Mouse (Mus musculus) heart, embryonic 15.5 days (tissue): Measurements from ENCODE around the gene Dnah11. TPM values are rescaled to one million over a fixed set of nuclear protein-coding genes. Genes with fewer than 3 reads are reported as not detected.
A peak's percentile ranks its signal among the peaks of the same experiment; 100 is the strongest.
"Not testable (repeated sequence)": the region's sequence is repeated elsewhere in the genome, so short reads cannot be mapped to it uniquely, and the experiment has no call there.

ENCODE experiments used
- ATAC-seq: fragments of 200-750 bp; cut with Nextera tagmentation; replicated peaks from 2 replicates; pipeline ENCODE4 v1.8.0; 2017; ENCODE audit warnings: low read depth, moderate TSS enrichment; ENCODE audit not compliant: insufficient number of reproducible peaks, insufficient read depth, low FRiP score
- H3K27ac ChIP-seq: fragments of 300-500 bp; sonication (generic); 2 replicates; pipeline ENCODE4 v1.5.1; 2015; ENCODE audit warnings: mild to moderate bottlenecking, inconsistent platforms
- H3K27me3 ChIP-seq: fragments of 300-500 bp; sonication (generic); 2 replicates; pipeline ENCODE4 v1.6.1; 2015; ENCODE audit warnings: inconsistent platforms
- H3K36me3 ChIP-seq: fragments of 300-500 bp; sonication (generic); 2 replicates; pipeline ENCODE4 v1.6.1; 2015; ENCODE audit warnings: mild to moderate bottlenecking, inconsistent platforms
- H3K4me1 ChIP-seq: fragments of 300-500 bp; sonication (generic); replicated peaks from 2 replicates; pipeline ENCODE4 v1.6.1; 2015; ENCODE audit warnings: inconsistent platforms
- H3K4me2 ChIP-seq: fragments of 300-500 bp; sonication (generic); 2 replicates; pipeline ENCODE4 v1.6.1; 2015; ENCODE audit warnings: inconsistent platforms, mild to moderate bottlenecking, moderate library complexity
- H3K4me3 ChIP-seq: fragments of 300-500 bp; sonication (generic); 2 replicates; pipeline ENCODE4 v1.5.1; 2015; ENCODE audit warnings: mild to moderate bottlenecking, inconsistent platforms
- H3K9ac ChIP-seq: fragments of 300-500 bp; sonication (generic); 2 replicates; pipeline ENCODE4 v1.6.1; 2015; ENCODE audit warnings: mild to moderate bottlenecking, inconsistent platforms
- H3K9me3 ChIP-seq: fragments of 300-500 bp; sonication (generic); replicated peaks from 2 replicates; pipeline ENCODE4 v1.6.1; 2016; ENCODE audit warnings: inconsistent platforms
- WGBS: fragments of 180-500 bp; shearing (Covaris S2); methylation state at CpG from one replicate; pipeline ENCODE4 v1.1.7; 2015; ENCODE audit warnings: mixed read lengths; 5-methylcytosine and 5-hydroxymethylcytosine counted together
- polyA plus RNA-seq: library from polyadenylated mRNA; unstranded; fragments of >200 nt; fragmentation: Nextera tagmentation; extraction: Ambion mirVana; gene quantifications from 2 replicates; pipeline ENCODE4 v1.2.1, GENCODE M21; 2015

Dnah11 gene
- polyA plus RNA-seq, 1 experiment from 2014 or later: 0.03 TPM

- Histone ChIP-seq H3K27ac (no peak overlapping the region), H3K9me3 (no peaks in the 10 kb centered on the region), H3K4me2 (no peak overlapping the region), H3K36me3 (no peaks in the 10 kb centered on the region), H3K4me1 (no peaks in the 10 kb centered on the region), H3K27me3 (no peaks in the 10 kb centered on the region), H3K9ac (no peak overlapping the region), H3K4me3 (no peak overlapping the region)
- no peak for ATAC-seq
- WGBS: 82% methylated on average over 8 of the region's 8 CpGs
Observed at GRCm38 (mm10) chr12:117903671-117904070, 295.2 kb downstream of the Dnah11 start.

- not testable (repeated sequence) for H3K4me3 ChIP-seq, H3K4me1 ChIP-seq, H3K9me3 ChIP-seq, ATAC-seq, H3K4me2 ChIP-seq, H3K9ac ChIP-seq, H3K36me3 ChIP-seq, H3K27ac ChIP-seq, H3K27me3 ChIP-seq
- WGBS: 63% methylated on average over 2 of the region's 4 CpGs
Observed at GRCm38 (mm10) chr12:117901352-117901751, 297.5 kb downstream of the Dnah11 start.

GRCm38 (mm10) chr12:117900798-117901197 is 298.0 kb downstream of the Dnah11 start:
- H3K9ac ChIP-seq, H3K4me3 ChIP-seq, H3K9me3 ChIP-seq, H3K27ac ChIP-seq, H3K36me3 ChIP-seq, ATAC-seq, H3K27me3 ChIP-seq, H3K4me1 ChIP-seq, H3K4me2 ChIP-seq: not testable (repeated sequence)
- 62% methylated on average over 1 of the region's 4 CpGs for WGBS

GRCm38 (mm10) chr12:117887422-117887821 is 311.4 kb downstream of the Dnah11 start:
- Histone ChIP-seq H3K4me2 (no peak overlapping the region), H3K27ac (no peak overlapping the region), H3K36me3 (no peaks in the 10 kb centered on the region), H3K9ac (no peak overlapping the region), H3K4me3 (no peak overlapping the region), H3K27me3 (no peaks in the 10 kb centered on the region), H3K9me3 (no peaks in the 10 kb centered on the region), H3K4me1 (no peaks in the 10 kb centered on the region)
- WGBS: 76% methylated on average over 3 of the region's 3 CpGs
- ATAC-seq: no peak

- Histone ChIP-seq H3K36me3 (no peaks in the 10 kb centered on the region), H3K4me3 (no peak overlapping the region), H3K4me2 (no peak overlapping the region), H3K27me3 (no peaks in the 10 kb centered on the region), H3K27ac (no peak overlapping the region), H3K9ac (no peak overlapping the region), H3K4me1 (no peaks in the 10 kb centered on the region), H3K9me3 (no peaks in the 10 kb centered on the region)
- WGBS: 85% methylated on average over 2 of the region's 2 CpGs
- ATAC-seq: no peak
Observed at GRCm38 (mm10) chr12:117884627-117885026, 314.2 kb downstream of the Dnah11 start.

GRCm38 (mm10) chr12:117878341-117878740 is 320.5 kb downstream of the Dnah11 start:
- 91% methylated on average over 13 of the region's 13 CpGs for WGBS
- no peak overlapping the region for H3K27ac ChIP-seq
- H3K27me3 ChIP-seq: no peaks in the 10 kb centered on the region
- H3K36me3 ChIP-seq: peaks cover 20% of the 10 kb centered on the region
- ATAC-seq: no peak
- H3K4me3 ChIP-seq: no peak overlapping the region
- no peaks in the 10 kb centered on the region for H3K9me3 ChIP-seq
- H3K9ac ChIP-seq: no peak overlapping the region
- H3K4me1 ChIP-seq: no peaks in the 10 kb centered on the region
- H3K4me2 ChIP-seq: no peak overlapping the region

GRCm38 (mm10) chr12:117872265-117872664 is 326.6 kb downstream of the Dnah11 start:
- no peak for ATAC-seq
- Histone ChIP-seq H3K27ac (no peak overlapping the region), H3K36me3 (peaks cover 26% of the 10 kb centered on the region), H3K9ac (no peak overlapping the region), H3K9me3 (no peaks in the 10 kb centered on the region), H3K4me1 (no peaks in the 10 kb centered on the region), H3K4me2 (no peak overlapping the region), H3K4me3 (no peak overlapping the region), H3K27me3 (no peaks in the 10 kb centered on the region)
- 70% methylated on average over 5 of the region's 5 CpGs for WGBS

- Histone ChIP-seq H3K27ac (peak overlapping the region; percentile 27), H3K9me3 (no peaks in the 10 kb centered on the region), H3K9ac (no peak overlapping the region), H3K27me3 (no peaks in the 10 kb centered on the region), H3K4me1 (no peaks in the 10 kb centered on the region), H3K4me3 (no peak overlapping the region), H3K36me3 (peaks cover 11% of the 10 kb centered on the region; the same call in 1 of the 2 replicates), H3K4me2 (no peak overlapping the region)
- 76% methylated on average over 4 of the region's 4 CpGs for WGBS
- no peak for ATAC-seq
Observed at GRCm38 (mm10) chr12:117867708-117868564, 330.9 kb downstream of the Dnah11 start.

GRCm38 (mm10) chr12:117862655-117863054 is 336.2 kb downstream of the Dnah11 start:
- Histone ChIP-seq H3K4me2 (no peak overlapping the region), H3K4me3 (no peak overlapping the region), H3K27me3 (no peaks in the 10 kb centered on the region), H3K36me3 (no peaks in the 10 kb centered on the region), H3K9me3 (no peaks in the 10 kb centered on the region), H3K4me1 (no peaks in the 10 kb centered on the region), H3K27ac (no peak overlapping the region), H3K9ac (no peak overlapping the region)
- no peak for ATAC-seq
- 51% methylated on average over 5 of the region's 5 CpGs for WGBS

- no peaks in the 10 kb centered on the region for H3K36me3 ChIP-seq
- H3K4me2 ChIP-seq: no peak overlapping the region
- no peak for ATAC-seq
- no peaks in the 10 kb centered on the region for H3K27me3 ChIP-seq
- H3K9ac ChIP-seq: no peak overlapping the region
- 72% methylated on average over 3 of the region's 3 CpGs for WGBS
- no peaks in the 10 kb centered on the region for H3K9me3 ChIP-seq
- no peak overlapping the region for H3K4me3 ChIP-seq
- H3K4me1 ChIP-seq: no peaks in the 10 kb centered on the region
- H3K27ac ChIP-seq: no peak overlapping the region
Observed at GRCm38 (mm10) chr12:117861249-117861648, 337.6 kb downstream of the Dnah11 start.

GRCm38 (mm10) chr12:117860840-117861239 is 338.0 kb downstream of the Dnah11 start:
- 76% methylated on average over 7 of the region's 7 CpGs for WGBS
- Histone ChIP-seq H3K4me2 (no peak overlapping the region), H3K27me3 (no peaks in the 10 kb centered on the region)

GRCm38 (mm10) chr12:117857884-117858283 is 341.0 kb downstream of the Dnah11 start:
- Histone ChIP-seq H3K9me3 (no peaks in the 10 kb centered on the region), H3K4me3 (no peak overlapping the region), H3K27me3 (no peaks in the 10 kb centered on the region), H3K4me1 (no peaks in the 10 kb centered on the region), H3K36me3 (no peaks in the 10 kb centered on the region), H3K9ac (no peak overlapping the region), H3K27ac (no peak overlapping the region), H3K4me2 (no peak overlapping the region)
- ATAC-seq: no peak
- 86% methylated on average over 6 of the region's 6 CpGs for WGBS

More at GRCm38 (mm10) chr12:117860840-117861239, 338.0 kb downstream of the Dnah11 start:
- no peak for ATAC-seq
- Histone ChIP-seq H3K36me3 (no peaks in the 10 kb centered on the region), H3K4me1 (no peaks in the 10 kb centered on the region), H3K9ac (no peak overlapping the region), H3K27ac (no peak overlapping the region), H3K4me3 (no peak overlapping the region), H3K9me3 (no peaks in the 10 kb centered on the region)
